Mouse (Mus musculus) skeletal muscle tissue, adult 2 months (tissue): ENCODE data around the gene Zbtb9.
"Not testable (repeated sequence)": the region's sequence is repeated elsewhere in the genome, so short reads cannot be mapped to it uniquely, and the experiment has no call there.

ENCODE experiments used
- DNase-seq: peaks from one replicate; pipeline ENCODE4 v3.0.0-alpha.2; 2012; ENCODE audit warnings: low read depth, low spot score

Zbtb9 gene

GRCm38 (mm10) chr17:26972703-26973574 lies at the start of gene Zbtb9:
Gene Zbtb9, plus strand, starts transcription at chr17:26973167.
- peak; percentile 95 for DNase-seq

DNA sequence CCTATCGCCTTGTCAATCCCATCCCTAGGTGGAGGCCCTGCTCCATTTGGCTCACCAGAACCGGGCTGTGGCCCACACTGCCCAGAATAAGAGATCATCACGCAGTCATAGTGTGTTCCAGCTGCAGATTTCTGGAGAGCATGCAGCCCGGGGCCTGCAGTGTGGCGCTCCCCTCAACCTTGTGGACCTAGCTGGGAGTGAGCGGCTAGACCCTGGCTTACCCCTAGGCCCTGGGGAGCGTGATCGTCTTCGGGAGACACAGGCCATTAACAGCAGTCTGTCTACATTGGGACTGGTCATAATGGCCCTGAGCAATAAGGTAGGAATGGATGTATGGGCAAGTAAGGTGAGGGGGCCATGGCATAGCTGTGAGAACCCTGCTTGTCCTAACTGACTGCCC lies 47.6 kb upstream of the Zbtb9 start:
- not testable (repeated sequence) for DNase-seq

GRCm38 (mm10) chr17:26931795-26932194 lies 41.2 kb upstream of the Zbtb9 start:
- not testable (repeated sequence) for DNase-seq

DNA sequence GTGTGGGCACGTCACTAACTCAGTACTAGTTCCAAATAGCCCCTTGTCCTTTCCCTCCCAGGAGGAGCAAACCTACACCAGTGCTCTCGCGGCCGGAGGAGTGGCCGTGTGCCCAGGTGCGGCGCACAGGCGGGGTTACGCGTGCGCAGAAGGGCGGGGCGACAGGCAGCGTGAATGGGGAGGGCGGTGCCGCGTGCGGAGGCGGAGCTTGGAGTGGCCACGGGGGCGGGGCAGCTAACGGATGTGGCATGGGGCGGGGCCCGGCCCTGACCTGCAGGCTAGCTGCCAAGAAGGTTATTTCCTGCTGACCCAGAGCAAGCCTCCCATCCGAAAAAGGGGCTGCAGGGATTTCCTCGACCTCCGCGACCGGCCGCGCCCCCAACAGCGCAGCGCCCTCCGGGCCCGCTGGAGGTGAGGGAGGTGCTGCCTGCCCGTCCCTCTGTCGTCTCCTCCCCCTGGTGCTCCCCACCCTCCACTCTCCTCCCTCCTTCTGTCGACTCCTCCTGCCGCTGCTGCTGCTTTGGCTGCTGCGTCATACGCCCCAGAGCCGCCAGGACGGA lies 40.0 kb upstream of the Zbtb9 start, which contains the start of gene Phf1:
Gene Phf1 (plus strand): TSS at position 214 of the 560 bp plus-strand sequence.
- peak; percentile 95 for DNase-seq

DNA sequence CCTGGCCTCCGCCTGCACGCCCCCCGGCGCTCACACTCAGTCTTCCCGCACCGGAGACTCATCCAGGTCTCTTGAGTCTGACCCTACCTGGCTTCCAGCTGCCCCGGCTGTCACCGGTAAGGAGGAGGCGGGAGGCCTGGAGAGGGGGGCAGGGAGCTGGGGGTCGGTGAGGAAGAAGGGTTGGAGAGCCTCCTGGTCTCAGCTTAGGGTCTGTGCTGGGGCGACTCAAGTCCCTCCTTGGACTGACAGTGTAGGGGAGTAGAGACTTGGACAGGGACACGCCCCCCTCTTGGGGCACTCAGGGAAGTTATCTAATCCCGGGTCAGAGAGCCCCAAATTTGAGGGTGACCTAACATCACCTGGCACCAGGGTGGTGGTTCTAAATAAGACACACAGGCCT lies 39.5 kb upstream of the Zbtb9 start:
- DNase-seq = no peak

DNA sequence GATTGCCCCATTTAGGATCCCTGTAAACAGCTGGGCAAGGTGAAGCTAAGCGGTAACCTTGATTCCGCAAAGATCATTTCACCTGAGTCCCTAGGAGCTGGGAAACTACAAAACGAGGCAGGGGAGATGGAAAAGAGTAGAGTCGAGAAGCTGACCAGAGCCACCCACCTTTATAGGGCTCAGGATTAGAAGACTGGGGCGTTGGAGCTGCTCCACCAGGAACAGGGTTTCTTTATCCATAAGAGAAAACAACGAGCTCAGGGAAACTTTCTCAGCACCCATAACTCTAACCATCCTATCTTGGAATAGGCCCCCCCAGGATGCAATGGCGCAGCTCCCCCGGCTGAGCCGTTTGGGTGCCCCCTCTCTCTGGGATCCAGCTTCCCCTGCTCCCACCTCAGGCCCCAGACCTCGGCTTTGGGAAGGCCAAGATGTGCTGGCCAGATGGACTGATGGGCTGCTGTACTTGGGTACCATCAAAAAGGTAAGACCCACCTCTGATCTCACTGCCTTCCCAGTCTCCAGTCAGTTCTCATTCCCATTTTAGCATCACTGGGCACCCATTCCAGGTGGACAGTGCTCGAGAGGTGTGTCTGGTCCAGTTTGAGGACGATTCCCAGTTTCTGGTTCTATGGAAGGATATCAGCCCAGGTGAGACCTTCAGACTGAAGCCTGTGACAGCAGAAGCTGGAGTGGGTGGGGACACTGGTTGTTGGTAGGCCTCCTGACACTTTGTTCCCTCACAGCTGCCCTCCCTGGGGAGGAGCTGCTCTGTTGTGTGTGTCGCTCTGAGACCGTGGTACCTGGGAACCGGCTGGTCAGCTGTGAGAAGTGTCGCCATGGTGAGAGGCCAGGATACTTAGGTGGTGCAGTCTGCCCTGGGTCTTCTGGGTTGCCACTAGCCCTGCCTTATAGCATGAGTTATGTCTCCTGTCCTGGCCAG lies 38.8 kb upstream of the Zbtb9 start:
- no peak for DNase-seq

DNA sequence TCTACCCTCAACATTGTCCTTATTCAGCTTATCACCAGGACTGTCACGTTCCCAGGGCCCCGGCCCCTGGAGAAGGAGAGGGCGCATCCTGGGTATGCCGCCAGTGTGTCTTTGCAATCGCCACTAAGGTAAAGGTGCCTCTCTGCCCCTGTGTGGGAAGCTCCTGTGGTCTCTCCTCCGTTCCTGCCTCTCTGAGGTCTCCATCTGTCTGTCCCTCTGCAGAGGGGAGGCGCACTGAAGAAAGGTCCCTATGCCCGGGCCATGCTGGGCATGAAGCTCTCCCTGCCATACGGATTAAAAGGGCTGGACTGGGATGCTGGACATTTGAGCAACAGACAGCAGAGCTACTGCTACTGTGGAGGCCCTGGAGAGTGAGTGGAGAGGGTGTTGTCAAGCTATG lies 37.9 kb upstream of the Zbtb9 start:
- DNase-seq = no peak

GRCm38 (mm10) chr17:26936453-26936852 lies 36.5 kb upstream of the Zbtb9 start:
- no peak for DNase-seq

DNA sequence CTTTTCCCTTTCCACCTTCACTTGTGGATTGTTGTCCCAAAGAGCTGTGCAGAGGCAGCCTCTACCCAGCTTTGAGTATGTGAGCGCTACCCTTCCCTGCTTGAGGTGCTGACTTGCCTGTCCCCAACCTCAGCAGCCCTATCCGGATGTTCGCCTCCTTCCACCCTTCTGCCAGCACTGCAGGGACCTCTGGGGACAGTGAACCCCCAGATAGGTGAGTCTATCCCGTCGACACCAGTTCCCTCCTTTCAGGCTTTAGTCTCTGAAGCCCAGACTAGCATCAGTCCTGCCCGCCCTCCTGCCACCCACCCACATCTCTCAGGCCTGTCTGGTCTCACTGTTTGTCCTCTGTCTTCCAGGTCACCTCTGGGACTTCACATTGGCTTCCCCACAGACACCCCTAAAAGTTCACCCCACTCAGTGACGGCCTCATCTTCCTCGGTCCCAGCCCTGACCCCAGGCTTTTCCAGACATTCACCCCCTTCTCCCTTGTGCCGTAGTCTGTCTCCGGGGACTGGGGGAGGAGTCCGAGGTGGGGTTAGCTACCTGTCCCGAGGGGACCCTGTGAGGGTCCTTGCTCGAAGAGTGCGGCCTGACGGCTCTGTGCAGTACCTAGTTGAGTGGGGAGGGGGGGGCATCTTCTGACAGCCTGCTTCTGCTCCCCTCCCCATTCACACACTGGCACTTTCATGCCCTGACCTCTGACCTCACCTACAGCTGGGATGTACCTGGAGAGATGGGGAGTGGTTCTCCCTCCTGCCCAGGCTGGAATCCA lies 35.9 kb upstream of the Zbtb9 start:
- DNase-seq = no peak

GRCm38 (mm10) chr17:26937883-26938695 lies 34.9 kb upstream of the Zbtb9 start:
- no peak for DNase-seq

DNA sequence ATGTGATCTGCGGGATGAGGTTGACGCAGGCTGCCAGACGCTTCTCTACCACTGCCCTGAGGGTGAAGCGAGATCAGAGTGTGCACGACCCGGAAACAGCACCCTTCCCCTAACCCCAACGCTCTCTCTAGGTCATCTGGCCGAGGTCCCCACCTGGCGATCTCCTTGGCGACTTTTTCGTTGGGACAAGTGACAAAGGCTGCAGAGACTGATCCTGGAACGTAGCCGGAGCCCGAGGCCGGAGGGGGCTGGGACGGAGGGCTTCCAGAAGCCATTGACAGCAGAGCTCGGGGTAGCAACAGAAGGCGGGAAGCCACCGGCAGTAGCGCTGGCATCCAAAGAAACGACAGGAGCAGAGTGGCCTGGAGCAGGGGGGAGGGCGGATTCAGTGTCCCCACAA lies 34.2 kb upstream of the Zbtb9 start:
- DNase-seq = no peak

- DNase-seq = peak; percentile 100
Measured at GRCm38 (mm10) chr17:26939178-26939972, 33.6 kb upstream of the Zbtb9 start, which contains the start of gene Cuta. Gene Cuta, minus strand, starts transcription at chr17:26939569.

DNA sequence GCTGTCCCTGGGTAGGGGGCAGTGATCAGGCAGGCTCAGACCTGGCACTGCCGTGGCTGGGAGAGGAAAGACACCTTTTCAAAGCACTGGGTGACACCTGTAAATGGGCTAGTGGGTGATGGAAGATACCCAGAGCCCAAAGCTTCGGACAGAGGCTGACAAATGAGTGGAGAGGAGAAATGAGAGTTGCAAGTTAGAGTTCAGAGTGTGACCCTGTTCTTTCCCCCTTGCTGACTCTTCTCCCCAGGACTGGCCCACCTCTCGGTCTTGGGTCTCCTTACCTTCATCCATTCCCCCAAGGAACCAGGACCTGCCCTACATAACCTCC lies 33.0 kb upstream of the Zbtb9 start:
- DNase-seq = no peak

- DNase-seq = no peak
Measured at GRCm38 (mm10) chr17:26941031-26941789, 31.8 kb upstream of the Zbtb9 start, which contains the start of gene Syngap1. Gene Syngap1, plus strand, starts transcription at chr17:26941253.

DNA sequence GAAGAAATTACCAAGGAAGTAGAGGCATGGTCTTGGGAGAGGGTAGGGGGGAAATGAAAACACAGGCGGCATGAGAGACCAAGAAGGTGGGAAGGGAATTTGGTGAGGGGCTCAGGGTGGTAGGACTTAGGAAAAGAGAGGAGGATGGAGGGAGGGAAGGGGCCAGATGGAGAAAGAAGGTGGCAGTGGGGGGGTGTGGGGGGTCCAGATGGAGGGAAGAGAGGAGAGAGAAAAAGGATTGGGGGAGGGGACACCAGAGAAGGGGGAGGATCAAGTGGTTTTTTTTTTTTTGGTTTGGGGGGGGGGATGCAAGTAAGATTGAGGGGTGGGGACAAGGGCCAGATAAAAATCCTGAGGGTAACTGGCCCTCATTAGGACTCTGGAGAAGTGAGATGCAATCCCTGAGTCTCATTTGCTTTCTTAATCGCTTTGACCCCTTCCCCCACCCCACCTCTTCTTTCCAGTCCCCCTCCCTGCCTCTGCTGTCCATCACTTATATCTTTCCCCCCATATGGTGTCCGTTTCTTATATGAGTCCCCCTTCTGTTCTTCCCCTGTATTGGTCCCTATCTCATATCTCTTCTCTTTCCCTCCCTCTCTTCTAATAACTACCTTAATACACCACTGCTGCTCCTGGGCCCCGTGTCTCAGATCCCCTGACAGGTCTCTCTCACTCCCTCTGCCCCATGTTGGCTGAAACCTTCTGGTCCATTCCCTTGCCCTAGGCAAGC lies 31.0 kb upstream of the Zbtb9 start:
- DNase-seq = no peak

GRCm38 (mm10) chr17:26945824-26946495 lies 27.0 kb upstream of the Zbtb9 start:
- no peak for DNase-seq

- DNase-seq = peak; percentile 63
Measured at GRCm38 (mm10) chr17:26946567-26946966, 26.4 kb upstream of the Zbtb9 start.
